Mouse (Mus musculus) urinary bladder, postnatal 36 days (tissue): Measurements from ENCODE around the gene Kpna7.
A peak's percentile ranks its signal among the peaks of the same experiment; 100 is the strongest.
"Not testable (repeated sequence)": the region's sequence is repeated elsewhere in the genome, so short reads cannot be mapped to it uniquely, and the experiment has no call there.

Source experiments
- DNase-seq, 2 experiments: peaks; one replicate each; pipeline ENCODE4 v3.0.0; 2022; ENCODE audit warnings: low spot score in 2 of 2, mixed read lengths in 1 of 2

Gene Kpna7

GRCm38 (mm10) chr5:145083632-145084451, at the start of gene Kpna7, which contains the start of gene Arpc1a:
Kpna7 (minus strand) TSS chr5:145084030.
Arpc1a (plus strand) TSS chr5:145083830.
- peak; percentile 87 to 92 for DNase-seq

DNA sequence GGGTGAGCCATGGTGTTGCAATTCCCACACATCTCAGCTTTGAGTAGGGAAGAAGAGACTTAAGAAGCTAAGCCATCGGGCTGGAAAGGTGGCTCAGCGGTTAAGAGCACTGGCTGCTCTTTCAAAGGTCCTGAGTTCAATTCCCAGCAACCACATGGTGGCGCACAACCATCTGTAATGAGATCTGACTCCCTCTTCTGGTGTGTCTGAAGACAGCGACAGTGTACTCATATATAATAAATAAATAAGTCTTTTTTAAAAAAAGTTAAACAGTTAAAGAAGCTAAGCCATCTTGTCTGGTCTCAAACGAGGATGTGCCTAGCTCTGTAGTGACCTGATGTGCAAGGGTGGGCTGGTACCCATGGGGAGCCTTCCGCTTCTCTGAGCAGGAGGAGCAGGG, 49.4 kb upstream of the Kpna7 start:
- not testable (repeated sequence) for DNase-seq

DNA sequence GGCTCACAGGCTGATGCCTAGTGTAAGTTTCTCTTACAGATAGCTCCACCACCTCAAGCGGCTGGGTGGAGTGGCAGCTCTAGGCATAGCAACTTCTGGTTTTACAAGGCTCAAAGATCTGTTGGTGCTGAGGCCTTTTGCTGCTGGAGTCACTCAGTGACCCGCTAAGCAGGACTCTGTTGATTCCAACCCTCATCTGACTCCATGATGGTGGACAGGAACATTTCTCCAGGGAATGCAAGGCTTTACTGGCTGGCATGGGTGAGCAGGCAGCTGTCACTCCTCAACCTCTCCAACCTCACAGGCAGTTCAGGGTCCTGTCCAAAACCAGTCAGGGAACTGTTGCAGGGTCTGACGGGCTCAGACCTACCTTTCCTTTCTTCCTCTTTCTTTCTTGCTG, 47.2 kb upstream of the Kpna7 start:
- DNase-seq: no peak

GRCm38 (mm10) chr5:145130191-145130590, 46.4 kb upstream of the Kpna7 start:
- DNase-seq: no peak

GRCm38 (mm10) chr5:145129773-145130172, 45.9 kb upstream of the Kpna7 start:
- DNase-seq: not testable (repeated sequence)

DNA sequence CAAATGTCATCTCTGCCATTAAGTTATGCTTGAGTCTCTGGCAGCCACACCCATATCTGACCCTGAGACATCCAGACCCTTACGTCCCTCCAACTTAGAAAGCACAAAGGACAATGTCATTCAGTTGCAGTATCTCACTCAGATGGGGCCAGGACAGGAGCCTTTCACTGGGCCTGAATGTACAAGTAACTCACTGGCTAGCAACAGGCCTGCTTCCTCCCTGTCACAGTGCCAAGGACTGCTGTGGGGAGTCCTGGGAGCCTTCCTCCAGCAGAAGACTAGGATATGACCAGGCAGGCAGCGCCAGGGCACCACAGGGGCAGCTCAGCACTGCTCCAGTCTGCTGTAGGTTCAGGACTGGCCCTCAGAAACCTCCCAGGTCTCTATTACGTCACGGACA, 45.3 kb upstream of the Kpna7 start:
- DNase-seq: no peak

DNA sequence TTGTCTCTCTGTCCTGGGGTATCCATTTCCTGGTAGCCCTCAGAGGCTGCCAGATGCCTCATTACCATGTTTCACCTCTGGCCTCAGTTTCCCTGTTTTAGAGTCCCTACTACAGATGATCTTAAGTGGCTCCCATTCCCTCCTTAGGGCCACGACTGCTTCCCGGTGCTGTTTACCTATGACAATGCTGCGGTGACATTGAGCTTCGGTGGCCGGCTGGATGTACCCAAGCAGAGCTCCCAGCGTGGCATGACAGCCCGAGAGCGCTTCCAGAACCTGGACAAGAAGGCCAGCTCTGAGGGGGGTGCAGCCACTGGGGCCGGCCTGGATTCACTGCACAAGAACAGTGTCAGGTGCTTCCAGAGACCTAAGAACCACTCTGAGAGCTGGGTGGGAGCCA, 42.8 kb upstream of the Kpna7 start:
- DNase-seq: no peak

- DNase-seq: no peak
These were observed 39.6 kb upstream of the Kpna7 start for GRCm38 (mm10) chr5:145123396-145123795.

DNA sequence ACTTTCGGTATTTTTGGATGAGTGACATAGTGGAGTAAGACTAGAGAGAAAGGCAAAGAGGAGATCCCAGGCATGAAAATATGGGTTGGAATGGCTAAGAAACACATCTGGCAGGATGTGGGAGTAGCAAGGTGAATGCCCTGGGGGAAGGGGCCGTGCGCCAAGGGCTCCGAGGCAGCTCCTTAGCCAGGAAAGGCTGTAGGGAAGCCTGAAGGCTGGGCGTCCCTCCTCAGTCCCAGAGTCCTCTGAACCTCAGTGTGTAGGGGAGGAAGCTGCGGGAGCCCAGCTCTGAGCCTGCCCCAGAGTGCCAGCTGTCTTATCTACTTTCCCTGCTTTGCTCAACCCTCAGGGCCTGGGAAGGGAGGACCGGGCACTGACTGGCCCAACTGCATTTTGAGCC, 37.1 kb upstream of the Kpna7 start:
- no peak for DNase-seq

DNA sequence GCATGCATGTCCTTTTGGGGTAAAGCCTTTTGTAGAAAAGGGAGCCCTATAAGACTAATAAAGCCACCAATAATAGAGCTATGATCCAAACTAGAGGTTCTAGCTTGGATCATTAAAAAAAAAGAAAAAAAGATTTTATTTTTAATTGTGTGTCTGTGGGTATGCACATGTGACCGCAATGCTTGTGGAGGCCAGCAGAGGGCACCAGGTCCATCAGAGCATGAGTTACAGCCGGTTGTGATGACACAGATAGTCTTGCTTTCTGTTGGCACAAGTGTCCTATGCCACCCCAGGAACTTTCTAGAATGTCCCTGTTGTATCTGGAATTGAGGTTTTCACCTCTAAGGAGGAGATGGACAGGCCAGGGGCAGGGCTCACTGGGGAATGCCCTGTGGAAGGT, 35.6 kb upstream of the Kpna7 start:
- no peak for DNase-seq

DNA sequence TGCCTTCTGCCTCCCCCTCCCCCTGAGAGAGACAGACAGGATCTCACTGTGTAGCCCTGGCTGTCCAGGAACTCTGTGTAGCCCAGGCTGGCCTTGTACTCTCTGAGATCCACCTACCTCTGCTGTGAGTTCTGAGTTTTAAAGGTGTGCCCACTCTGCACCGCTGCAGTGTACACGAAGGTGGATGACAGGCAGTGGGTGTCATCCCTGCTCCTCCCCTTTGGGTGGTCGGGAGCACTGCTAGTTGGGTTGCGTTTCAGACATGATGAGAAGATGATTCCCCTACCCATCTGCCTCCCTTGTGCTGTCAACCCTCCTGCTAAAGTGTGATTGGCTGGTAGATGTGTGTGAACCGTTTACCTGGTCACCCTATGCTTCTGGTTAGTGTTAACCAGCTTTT, 34.6 kb upstream of the Kpna7 start:
- no peak for DNase-seq

- DNase-seq: no peak
These were observed 34.2 kb upstream of the Kpna7 start for GRCm38 (mm10) chr5:145118005-145118404.

GRCm38 (mm10) chr5:145116916-145117315, 33.1 kb upstream of the Kpna7 start:
- DNase-seq: peak; percentile 55 to 73

DNA sequence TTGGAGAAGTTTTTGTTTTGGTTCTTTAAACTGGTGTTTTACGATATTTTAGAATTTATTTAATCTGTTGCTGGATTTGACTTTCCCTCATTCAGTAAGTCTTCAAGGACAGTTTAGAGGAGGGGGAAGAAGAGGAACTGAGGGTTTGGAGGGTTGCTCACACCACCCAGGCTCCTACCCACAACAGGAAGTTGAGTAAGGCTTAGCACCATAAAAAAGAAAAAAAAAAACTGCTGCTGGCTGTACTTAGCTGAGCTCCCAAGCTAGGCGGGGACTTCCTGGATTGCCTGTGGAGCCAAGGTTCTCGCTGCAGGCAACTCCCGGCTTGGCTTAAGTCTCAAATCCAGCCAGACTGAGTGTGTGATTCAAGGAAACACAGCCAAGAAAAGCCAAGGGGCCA, 32.5 kb upstream of the Kpna7 start:
- DNase-seq: peak; percentile 43 to 76

GRCm38 (mm10) chr5:145115736-145116135, 31.9 kb upstream of the Kpna7 start:
- no peak for DNase-seq

DNA sequence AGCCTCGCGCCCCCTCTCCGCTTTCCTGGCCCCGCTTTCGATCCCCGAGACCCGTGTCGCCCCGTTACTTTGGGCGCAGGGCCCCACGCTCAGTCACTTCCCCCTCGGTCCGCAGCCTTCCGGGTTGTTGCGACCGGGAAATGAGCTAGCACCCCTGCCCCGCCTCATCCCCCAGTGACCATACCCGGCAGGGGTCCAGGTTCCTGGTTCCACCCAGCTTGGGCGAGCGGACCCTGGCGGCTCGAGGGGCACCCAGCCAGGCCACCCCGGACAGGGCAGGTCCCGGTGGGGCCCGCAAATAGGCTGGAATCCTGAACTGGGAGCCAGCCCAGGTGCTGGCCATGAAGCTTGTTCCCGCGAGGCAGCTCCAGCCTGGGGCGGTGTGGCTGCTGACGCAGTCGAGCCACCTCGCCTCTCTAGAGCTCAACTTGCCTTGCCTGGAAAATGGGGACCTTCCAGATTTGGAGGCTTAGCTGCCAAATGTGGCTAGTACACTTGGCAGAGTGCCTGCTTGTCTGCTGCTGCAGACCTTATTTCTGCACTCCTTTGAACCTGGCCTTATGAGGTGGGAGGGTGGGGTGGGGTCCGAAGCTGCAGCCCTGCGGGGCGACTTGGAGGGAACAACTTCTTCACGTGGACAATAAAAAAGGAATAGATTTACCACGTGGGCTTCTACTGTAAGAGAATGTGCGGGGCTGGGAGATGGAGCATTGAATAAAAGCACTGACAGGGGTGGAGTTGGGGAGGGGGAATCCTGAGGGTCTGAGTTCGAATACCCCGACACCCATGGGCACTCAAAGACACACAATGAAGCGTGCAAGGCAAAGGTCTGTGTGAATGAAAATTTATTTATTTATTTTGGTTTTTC, 31.0 kb upstream of the Kpna7 start:
- peak; percentile 68 to 75 for DNase-seq

GRCm38 (mm10) chr5:145114071-145114605, 30.3 kb upstream of the Kpna7 start, which contains the start of gene Arpc1b:
Arpc1b (plus strand) TSS chr5:145114215.
- peak; percentile 63 to 75 for DNase-seq

- DNase-seq: no peak
These were observed 29.6 kb upstream of the Kpna7 start for GRCm38 (mm10) chr5:145113416-145113815.

DNA sequence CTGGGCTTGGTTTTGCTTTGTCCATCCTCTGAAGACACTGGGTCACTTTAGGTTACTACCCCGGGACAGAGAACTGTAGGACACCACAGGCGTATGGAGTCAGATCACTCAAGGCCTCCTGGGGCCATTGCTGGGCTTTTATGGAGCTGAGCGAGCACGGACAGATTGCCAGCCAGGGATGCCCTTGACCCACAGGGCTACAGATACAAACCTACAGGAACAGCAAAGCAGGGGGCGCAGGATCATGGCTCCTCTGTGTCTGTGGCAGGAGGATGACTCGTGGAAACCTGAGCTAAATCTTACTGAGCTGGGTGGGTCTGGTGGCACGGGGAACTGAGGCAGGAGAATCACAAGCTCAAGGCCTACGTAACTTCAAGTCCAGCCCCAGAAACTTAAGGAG, 28.7 kb upstream of the Kpna7 start:
- no peak for DNase-seq

DNA sequence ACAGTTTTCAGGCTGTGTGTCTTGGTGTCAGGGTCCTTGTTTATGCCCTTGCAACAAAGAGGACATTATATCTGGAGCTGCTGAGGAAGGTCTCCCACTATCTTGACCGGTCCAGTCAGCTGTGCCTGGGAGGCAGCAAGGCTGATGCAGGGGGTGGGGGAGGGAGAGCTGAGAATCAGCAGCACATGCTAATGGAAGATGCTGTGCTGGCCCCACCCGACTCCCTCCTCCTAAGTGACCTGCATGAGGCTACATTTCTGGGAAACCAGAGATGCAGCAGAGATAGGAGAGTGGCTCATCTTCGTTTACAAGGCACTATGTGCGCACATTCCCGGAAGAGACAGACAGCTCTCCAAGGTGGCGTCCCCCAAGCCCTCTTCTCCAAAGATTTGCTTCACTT, 26.6 kb upstream of the Kpna7 start:
- DNase-seq: no peak

DNA sequence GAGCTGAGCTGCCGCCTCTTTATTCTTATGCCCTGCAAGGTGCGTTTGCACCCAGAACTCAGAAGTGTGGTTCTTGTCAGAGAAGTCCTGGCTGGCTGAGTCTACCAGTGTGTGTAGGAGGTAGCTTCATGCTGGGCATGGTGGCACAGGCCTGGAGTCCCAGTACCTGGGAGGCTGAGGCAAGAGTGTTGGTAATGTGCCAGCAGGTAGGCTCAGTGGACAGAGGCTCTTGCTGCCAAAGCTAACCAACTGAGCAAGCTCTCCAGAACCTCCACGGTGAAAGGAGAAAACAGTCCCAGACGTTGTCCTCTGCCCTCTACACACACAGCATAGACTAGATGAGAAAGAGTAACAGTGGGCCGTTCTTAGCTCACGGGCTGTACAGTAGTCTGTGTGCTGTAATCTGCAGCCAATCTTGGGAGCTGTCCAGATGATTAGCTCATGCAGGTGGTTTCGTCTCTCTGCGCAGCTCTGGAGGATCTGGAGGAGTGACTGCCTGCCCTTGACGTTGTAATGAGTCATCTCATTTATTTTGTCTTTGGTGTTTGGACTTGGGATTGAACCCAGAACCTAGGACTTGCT, 22.0 kb upstream of the Kpna7 start:
- no peak for DNase-seq

GRCm38 (mm10) chr5:145104328-145104727, 20.5 kb upstream of the Kpna7 start:
- no peak for DNase-seq
